Mouse (Mus musculus) gastrocnemius, postnatal 10 days (tissue): ENCODE results near the gene Gm44805. TPM values are rescaled to one million over a fixed set of nuclear protein-coding genes. Genes with fewer than 3 reads are reported as not detected.
A peak's percentile ranks its signal among the peaks of the same experiment; 100 is the strongest.

Experiments
- DNase-seq: peaks from one replicate; pipeline ENCODE4 v3.0.0; 2021; ENCODE audit warnings: mixed read lengths
- long read RNA-seq, 2 experiments: library from polyadenylated mRNA; stranded (forward); transcript quantifications; one replicate each; pipeline ENCODE4 v2.0.0; 2021
- total RNA-seq, 2 experiments: library from RNA; stranded (reverse); gene quantifications; 2 replicates each; pipeline ENCODE4 v1.2.3; 2021

Gm44805 gene
- total RNA-seq, result not detected
- long read RNA-seq, experiment 1, result 0 reads
- long read RNA-seq, experiment 2, result 0 reads

GRCm38 (mm10) chr7:19681202-19681694 is at the start of gene Gm44805, which contains the start of gene Apoc4:
Gm44805 (minus strand) TSS chr7:19681423.
Apoc4 (minus strand) TSS chr7:19681479.
- DNase-seq, result no peak

DNA sequence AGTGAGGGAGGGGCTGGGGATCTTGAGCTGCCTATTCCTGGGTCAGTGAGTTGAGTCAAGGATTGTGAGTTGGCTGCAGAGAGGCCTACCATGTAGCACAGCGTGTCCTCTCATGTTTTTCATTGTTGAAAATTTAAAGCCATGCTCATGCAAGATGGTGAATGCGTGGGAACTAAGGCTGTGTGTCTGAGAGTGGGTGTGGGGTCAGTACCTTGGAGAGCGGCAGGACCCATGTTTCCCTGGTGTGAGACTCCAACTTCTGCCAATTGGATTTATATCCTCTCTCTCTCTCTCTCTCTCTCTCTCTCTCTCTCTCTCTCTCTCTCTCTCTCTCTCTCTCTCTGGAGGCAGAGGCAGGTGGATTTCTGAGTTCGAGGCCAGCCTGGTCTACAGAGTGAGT is 45.3 kb upstream of the Gm44805 start:
- DNase-seq, result no peak

- no peak for DNase-seq
Measured at GRCm38 (mm10) chr7:19724167-19724566, 42.9 kb upstream of the Gm44805 start.

DNA sequence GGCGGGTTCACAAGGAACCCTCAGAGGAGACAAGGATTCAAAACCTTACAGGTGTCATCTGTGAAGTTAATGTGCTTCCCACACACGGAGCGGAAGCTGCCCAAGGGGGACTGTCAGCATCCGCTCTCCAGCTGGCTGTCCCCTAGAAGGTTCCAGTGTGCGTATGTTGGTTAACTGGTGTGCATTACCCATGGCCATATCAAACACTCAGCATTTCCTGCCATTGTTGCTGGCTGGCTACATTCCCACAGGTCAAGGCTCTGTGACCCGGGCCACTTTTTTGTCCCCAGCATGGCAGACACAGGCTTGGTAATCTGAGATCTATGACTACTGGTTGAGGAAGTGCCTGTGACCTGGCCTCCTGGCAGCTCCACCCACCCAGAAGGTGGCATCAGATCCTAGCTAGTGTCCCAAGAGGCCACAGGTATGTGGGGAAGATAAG is 41.6 kb upstream of the Gm44805 start:
- no peak for DNase-seq

DNA sequence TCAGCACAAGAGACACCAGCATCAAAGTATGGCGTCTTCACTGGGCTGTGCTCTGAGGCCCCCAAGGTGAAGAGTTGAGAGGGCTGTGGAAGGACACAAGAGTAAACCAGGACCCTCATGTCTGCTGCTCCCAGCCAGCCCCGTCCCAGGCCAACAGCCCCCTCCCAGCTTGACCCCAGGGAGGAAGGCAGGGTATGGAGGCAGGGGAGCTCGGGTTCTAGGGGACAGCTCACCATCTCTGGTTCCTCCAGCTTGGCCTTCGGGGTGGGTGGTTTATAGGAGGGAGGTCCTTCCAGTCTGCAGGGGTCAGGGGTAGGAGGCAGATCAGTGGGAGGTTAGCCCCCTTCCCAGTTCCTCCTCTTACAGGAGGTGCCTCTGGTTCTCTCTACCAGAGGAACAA is 38.0 kb upstream of the Gm44805 start:
- no peak for DNase-seq

GRCm38 (mm10) chr7:19718297-19718952 is 37.2 kb upstream of the Gm44805 start:
- no peak for DNase-seq

DNA sequence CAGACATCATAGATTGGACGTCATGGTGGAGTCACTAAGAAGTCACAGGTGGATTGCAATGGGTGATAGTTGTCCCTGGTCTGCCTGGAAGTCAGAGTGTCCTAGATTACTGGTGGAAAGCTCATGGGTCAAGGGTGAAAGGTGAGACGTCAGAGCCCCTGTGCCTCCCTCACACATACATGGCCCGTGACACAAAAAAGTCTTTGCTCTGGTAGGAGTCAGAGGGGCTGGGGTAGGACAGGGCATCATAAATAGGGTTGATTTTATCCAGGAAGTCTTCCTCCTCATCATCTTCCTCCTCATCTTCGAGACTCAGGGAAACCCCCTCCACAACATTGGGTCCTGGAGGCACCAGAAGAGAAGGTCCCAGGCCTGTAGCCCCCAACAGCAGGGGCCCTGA is 36.1 kb upstream of the Gm44805 start:
- no peak for DNase-seq

DNA sequence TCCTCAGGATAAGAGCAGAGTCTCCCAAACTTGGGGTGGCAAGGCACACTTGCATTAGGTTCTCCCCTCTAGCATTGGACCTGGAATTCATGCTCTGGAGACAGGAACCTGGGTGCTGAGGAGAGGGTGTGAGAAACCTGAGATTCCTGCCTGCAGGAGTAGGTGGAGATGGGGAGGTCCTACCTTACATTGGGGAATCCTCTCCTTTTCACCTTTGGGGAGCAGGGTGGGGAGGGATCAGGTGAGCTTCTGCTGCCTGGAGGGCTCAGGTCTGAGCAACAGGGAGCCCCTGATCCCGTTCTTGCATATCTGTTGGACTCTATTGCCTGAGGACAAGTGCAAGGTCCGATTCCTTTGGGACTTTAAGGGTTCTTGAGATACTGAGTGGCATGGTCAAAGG is 35.6 kb upstream of the Gm44805 start:
- no peak for DNase-seq

- no peak for DNase-seq
Measured at GRCm38 (mm10) chr7:19716055-19716682, 34.9 kb upstream of the Gm44805 start.

DNA sequence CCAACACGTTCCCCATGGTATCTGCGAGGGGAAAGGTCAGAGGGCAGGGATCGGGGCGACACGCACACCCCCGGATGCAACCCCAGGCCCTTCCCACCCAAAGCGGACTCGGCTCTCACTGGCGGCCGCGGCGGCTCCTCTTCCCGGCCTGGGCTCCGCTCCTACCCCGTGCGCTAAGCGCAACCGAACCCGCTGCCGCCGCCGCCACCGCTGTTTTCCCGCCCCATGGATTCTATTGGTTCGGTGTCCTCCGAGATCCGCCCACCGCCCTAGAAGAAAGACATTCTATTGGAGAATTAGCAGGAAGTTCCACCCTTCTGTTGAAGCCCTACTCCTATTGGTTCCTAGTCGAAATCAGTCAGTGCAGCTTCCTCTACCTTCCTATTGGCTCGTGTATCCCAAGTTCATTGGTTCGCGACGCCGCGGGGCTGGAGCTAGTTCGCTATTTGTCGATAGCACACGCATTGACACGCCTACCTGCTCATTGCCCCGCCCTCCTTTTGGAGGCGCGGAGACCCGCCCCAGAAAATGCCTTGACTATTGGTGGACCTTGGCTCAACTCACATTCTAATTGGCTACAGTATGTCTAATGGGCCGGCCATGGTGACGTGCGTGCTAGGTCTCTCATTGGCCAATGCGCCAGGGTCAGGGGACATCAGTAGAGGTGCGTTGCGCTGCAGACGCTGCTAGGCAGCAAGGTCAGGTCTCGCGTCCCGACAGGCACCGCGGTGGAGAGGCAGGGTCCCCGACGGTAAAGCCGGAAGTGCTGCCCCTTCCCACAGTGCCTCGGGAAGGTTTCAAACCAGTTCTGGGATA is 34.2 kb upstream of the Gm44805 start, which contains the start of gene Tomm40:
Gene Tomm40 (minus strand): TSS at position 200 of the 816 bp plus-strand sequence.
- DNase-seq, result peak; percentile 94

DNA sequence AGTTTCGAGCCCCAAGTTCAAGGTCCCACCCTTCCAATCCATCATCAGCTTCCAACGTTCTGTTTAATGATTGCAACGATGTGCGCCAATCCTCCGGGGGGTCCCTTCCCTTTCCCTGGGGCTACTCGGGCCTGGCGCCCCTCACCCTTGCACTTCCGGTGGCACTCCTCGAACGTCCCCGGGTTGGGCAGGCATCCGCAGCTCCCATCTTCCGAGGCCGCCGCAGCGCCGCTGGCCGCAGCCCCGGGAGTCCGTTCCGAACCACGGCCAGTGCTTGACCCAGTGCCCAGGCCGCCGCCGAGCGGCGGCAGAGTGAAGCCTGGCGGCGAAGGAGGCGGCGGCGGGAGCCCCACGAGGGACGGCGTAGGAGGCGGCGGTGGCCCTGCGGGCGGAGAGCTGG is 33.6 kb upstream of the Gm44805 start:
- DNase-seq, result peak; percentile 45

GRCm38 (mm10) chr7:19713598-19713997 is 32.4 kb upstream of the Gm44805 start:
- DNase-seq, result no peak

DNA sequence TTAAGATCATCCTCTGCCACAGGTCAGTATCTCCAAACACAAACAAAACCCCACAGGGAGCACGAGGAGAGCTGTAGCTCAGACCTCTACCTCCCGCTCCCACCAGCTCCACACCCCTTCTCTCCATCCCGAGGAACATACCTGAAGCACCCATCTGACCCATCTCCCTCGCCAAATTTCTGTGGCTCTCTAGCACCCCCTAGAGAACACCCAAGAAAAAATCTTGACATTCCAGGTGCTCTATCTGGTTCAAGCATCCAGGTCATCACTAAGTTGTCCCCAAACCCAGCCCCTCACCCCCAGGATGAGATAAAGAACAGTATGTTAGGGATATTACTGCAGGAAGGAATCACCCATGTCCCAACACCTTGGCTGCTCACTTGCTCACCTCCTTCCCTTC is 32.0 kb upstream of the Gm44805 start:
- DNase-seq, result no peak

- no peak for DNase-seq
Measured at GRCm38 (mm10) chr7:19712414-19712813, 31.2 kb upstream of the Gm44805 start.

DNA sequence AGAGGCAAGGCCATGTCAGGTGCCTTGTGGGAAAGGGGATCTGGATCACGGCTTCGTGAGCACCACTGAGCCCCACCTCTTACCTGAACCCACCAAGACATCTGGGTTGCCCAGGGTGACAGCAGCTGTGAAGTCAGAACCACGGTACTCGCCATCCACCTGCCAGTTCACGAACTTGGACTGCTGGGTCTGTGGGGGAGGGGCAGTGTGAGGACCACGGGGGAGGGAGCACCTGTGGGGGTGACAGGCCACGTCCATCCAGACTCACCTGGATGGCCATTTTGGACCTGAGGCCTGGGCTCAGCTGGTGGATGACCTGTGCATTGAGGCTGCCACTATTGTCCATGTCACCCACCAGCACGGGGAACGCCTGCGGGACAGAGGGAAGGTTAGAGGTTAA is 29.4 kb upstream of the Gm44805 start:
- DNase-seq, result no peak

DNA sequence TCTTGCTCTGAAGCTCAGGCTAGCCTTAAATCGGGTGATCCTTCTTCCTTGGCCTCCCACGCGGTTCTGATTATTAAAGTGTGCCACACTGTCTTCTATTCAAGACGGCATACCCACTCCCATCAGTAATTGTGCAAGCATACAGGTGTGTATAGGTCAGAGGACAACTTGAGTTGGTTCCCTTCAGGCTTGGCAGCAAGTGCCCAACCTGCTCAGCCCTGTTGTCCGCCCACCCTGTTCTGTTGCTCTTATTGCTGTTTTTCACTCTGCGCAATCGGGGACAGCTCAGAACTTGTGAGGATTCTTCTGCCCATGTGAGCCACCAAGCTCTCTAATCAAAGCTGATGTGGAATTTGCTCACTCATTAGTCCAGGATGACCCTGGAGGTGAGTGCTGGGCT is 24.0 kb upstream of the Gm44805 start:
- no peak for DNase-seq

- no peak for DNase-seq
Measured at GRCm38 (mm10) chr7:19704475-19704874, 23.3 kb upstream of the Gm44805 start.

DNA sequence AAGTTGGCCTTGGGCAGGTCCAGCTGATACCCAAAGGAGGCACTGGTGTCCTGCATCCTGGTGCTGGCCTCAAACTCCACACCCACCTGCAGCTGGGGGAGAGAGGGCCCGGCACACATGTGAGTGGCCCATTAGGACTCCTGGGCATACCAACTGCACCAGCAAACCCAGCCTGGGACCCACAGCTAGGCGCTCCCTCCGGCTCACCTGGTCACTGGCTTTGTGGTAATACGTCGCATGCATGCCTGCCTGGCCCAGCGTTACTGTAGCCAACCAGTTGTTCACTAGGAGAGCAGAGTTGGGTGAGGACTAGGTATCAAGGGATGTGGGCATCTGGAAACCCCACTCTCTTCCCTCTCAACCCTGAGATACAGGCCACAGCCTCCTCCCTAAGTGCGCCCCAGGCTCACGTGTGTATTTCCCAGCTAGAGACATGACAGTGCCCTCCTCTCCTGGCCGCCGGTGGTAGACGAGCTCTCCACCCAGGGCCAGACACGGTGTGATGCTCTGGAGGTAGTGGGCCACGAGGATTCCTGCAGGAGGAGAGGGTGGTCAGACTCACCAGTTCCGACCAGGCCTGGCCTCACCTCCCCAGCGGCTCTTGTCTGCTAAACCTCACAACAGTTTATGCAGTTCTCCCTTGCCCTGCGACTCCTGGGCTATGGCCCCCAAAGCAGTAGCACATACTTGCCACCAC is 21.8 kb upstream of the Gm44805 start:
- no peak for DNase-seq

DNA sequence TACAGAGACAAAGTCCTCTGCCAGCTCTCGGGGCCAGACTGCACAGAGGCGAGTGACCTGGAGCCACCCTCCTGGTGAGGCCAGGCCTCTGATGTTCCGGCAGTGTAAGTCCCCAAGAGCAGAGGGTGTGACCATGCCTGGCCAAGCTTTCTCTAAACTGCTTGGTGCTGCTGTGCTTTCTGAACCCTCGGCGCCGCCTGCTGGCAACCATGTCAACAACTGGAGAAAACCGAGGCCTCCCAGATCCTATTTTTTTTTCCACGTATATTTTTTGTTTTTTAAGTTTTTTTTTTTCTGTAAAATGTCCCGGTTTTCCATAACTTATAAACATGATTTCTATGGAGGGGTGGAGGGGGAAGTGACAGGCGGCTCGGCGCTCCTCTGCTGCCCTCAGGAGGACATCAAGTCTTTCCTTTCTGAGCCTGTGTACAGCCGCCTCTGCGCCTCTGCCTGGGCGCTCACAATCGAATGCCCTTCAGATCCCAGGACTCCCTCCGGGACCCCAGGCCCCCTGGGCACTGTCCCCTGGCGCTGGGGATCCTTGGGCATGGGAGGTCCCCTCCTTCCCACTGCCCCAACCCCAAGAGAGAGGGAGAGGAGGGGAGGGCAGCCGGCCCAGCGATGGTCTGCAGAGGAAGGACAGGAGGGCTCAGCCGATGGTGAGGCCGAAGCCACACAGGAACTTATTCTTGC is 20.0 kb upstream of the Gm44805 start:
- peak; percentile 70 for DNase-seq

GRCm38 (mm10) chr7:19700299-19701068 is 19.3 kb upstream of the Gm44805 start:
- no peak for DNase-seq

DNA sequence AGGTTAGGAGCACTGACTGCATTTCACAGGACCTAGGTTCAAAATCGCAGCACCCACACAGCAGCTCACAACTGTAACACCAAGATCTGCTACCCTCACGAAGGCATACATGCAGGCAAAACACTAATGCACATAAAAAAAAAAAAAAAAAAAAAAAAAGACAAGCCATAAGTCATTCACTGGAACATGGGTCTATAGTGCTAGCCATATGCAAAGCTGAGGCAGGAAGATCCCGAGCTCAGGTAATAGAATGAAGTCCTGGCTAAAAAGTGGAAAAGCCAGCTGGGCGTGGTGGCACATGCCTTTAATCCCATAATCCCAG is 18.6 kb upstream of the Gm44805 start:
- no peak for DNase-seq
